Mouse (Mus musculus) ES-E14 (cell line): ENCODE measurements around the gene Cpne8.
"Not testable (repeated sequence)": the region's sequence is repeated elsewhere in the genome, so short reads cannot be mapped to it uniquely, and the experiment has no call there.

Source experiments
- HCFC1 ChIP-seq: IDR thresholded peaks from 2 replicates; pipeline ENCODE4 v1.6.1; 2012; ENCODE audit warnings: low read length, inconsistent platforms, borderline replicate concordance; ENCODE audit not compliant: insufficient read depth
- ZC3H11A ChIP-seq: IDR thresholded peaks from 2 replicates; pipeline ENCODE4 v1.6.1; 2012; ENCODE audit warnings: low read depth, mild to moderate bottlenecking, inconsistent platforms, low read length, borderline replicate concordance

DNA sequence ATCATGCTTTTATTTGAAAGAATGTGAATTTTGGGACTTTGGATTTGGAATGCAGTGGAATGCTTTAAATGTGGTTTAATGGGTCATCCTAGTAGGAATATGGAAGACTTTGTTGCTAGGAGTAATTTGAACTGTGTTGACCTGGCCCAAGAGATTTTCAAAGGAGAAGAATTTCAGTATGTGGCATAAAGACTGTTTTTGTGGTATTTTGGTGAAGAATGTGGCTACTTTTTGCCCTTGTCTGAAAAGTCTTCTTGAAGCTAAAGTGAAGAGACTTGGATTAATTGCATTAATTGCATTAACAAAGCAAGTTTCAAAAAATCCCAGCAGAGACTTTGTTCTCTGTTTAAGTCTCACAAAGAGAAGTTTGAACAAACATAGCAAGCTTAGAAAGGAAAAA, 208.7 kb downstream of the Cpne8 start:
- not testable (repeated sequence) for TF ChIP-seq HCFC1, ZC3H11A
